10 mouse cellular contexts compared by ENCODE assay signal in the genomic region with DNA sequence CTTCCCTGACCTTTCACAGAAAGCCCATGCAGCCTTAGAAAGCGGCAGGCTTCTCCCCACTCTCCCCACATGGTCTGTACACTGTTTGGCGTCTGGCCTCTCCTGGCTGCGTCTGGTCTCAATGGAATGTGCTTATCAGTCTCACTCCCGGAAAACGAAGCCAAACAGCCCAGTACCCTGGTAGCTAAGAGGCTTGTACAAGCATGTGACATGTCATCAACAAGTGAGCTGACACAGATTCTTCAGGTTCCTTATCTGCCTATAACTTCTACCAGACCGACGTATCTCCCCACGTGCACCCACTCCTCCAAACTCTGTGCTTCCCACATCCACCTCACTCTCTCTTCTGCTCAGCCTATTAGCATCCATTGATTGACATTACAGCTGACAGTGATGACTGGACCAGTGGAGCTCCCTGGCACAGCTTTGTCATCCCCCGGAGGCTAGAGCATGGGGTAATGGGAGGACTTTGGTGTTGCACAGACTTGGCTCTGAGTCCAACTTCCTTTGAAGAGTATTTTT. TPM values are rescaled to one million over a fixed set of nuclear protein-coding genes. Genes with fewer than 3 reads are reported as not detected.
DNase-seq lines count a peak whose midpoint lies in the region; ATAC-seq and TF ChIP-seq lines count a peak whose summit lies in the region.
"Had no signal": no experiment of that assay in that cellular context is flagged by ENCODE, and none has a peak within 500 bp of the region (broad histone marks: within the 10 kb centered on the region; RNA-seq: fewer than 3 reads in every experiment).

No protein-coding gene starts in this region.

- DNase-seq in MN1 (ENCODE audit: low spot score) = peak; percentile 60
- DNase-seq in lung, adult 2 months = peak; percentile 52
- DNase-seq in yolk sac, embryonic 10.5 days (ENCODE audit: low spot score) = peak; percentile 86
- DNase-seq in left cerebral cortex, postnatal 4 days = no peak
- DNase-seq in left cerebral cortex, adult 18-20 months (ENCODE audit: low spot score in 2 of 2) = no peak

- WGBS in intestine, embryonic 15.5 days = 14% methylated on average over 9 of the region's 9 CpGs
- 8% methylated on average over 9 of the region's 9 CpGs for WGBS in lung, adult 2 months

- TF ChIP-seq POLR2A in embryonic fibroblast, embryonic 13.5 days (IDR thresholded peaks at IDR 0.05; ENCODE audit: low read depth, low read length) = no peak
- TF ChIP-seq POLR2A in lung, adult 2 months (IDR thresholded peaks at IDR 0.05; ENCODE audit: borderline replicate concordance, extremely low read depth, low read depth, low read length) = no peak

- no peak overlapping the region for H3K9ac ChIP-seq in intestine, embryonic 15.5 days

- H3K36me3 ChIP-seq in intestine, embryonic 15.5 days = no peaks in the 10 kb centered on the region

- intact Hi-C loops in left cerebral cortex, postnatal 4 days (cut with DNase I) = no loop called here

- no peak overlapping the region for H3K4me3 ChIP-seq in embryonic fibroblast, embryonic 13.5 days (ENCODE audit: insufficient read depth, low read length)
- no peak overlapping the region for H3K4me3 ChIP-seq in intestine, embryonic 15.5 days (replicated peaks)
- no peak overlapping the region for H3K4me3 ChIP-seq in lung, adult 2 months (replicated peaks; ENCODE audit: extremely low read depth, low read depth, low read length)
- H3K4me3 ChIP-seq: megakaryocyte, embryonic 14.5 days had no signal

- H3K9me3 ChIP-seq in intestine, embryonic 15.5 days = no peaks in the 10 kb centered on the region

- peaks cover 5% of the 10 kb centered on the region; the same call in 1 of the 2 replicates for H3K4me1 ChIP-seq in embryonic fibroblast, embryonic 13.5 days (ENCODE audit: control insufficient read depth, insufficient read depth, low read length)
- H3K4me1 ChIP-seq in intestine, embryonic 15.5 days (replicated peaks) = peaks cover 12% of the 10 kb centered on the region
- H3K4me1 ChIP-seq in lung, adult 2 months (ENCODE audit: control insufficient read depth, insufficient read depth, low read length) = peaks cover 8% of the 10 kb centered on the region
- H3K4me1 ChIP-seq: megakaryocyte, embryonic 14.5 days had no signal

- ATAC-seq in intestine, embryonic 15.5 days = peak; percentile 91
- ATAC-seq in activated CD4-positive, CD25-positive, alpha-beta regulatory T cell, adult 4 months = no peak

- no peaks in the 10 kb centered on the region for H3K27me3 ChIP-seq in intestine, embryonic 15.5 days (replicated peaks)
- H3K27me3 ChIP-seq: CH12.LX had no signal

- H3K27ac ChIP-seq in embryonic fibroblast, embryonic 13.5 days (ENCODE audit: insufficient read depth, low read length) = peak overlapping the region; percentile 59
- 0 out of 2 replicates have a peak overlapping the region, but pooled peaks have one; percentile 33 for H3K27ac ChIP-seq in intestine, embryonic 15.5 days

- no peak overlapping the region for H3K4me2 ChIP-seq in intestine, embryonic 15.5 days (replicated peaks)

- TF ChIP-seq CTCF in embryonic fibroblast, embryonic 13.5 days (IDR thresholded peaks at IDR 0.05; ENCODE audit: borderline replicate concordance, insufficient read depth, low read length) = no peak
- no peak for TF ChIP-seq CTCF in lung, adult 2 months (IDR thresholded peaks at IDR 0.05; ENCODE audit: insufficient read depth, low read length)

RNA-seq across cellular contexts. Expression of a gene that starts 22.9 kb away (rescaled TPM):
- polyA plus RNA-seq in embryonic fibroblast, embryonic 13.5 days (2011; ENCODE audit: insufficient read length, low read depth, missing spikeins) = 209 and 224 TPM in 2 replicates
- polyA plus RNA-seq in intestine, embryonic 15.5 days (2015; fragmentation: Nextera tagmentation; extraction: Ambion mirVana) = 17.5 and 18.3 TPM in 2 replicates
- 32.4 and 45.9 TPM in 2 replicates for polyA plus RNA-seq in lung, adult 2 months (2012; rRNA removed)
- 10 to 100 TPM; 19.8 to 23.1 TPM for total RNA-seq in left cerebral cortex, postnatal 4 days (2021)
- under 1 TPM in 1 of 2 experiments, not detected in 1; 0.60 TPM for polyA plus RNA-seq in activated CD4-positive, CD25-positive, alpha-beta regulatory T cell, adult 4 months (2017; shearing (Covaris generic))
- 10 to 100 TPM; 10.7 to 10.8 TPM for total RNA-seq in left cerebral cortex, adult 18-20 months (2021)
- total RNA-seq: CH12.LX had no signal

Comparison
In these comparisons a context has a peak if more than half of its experiments do, and no peak if none do; other contexts are left out.
1. DNase-seq: peak in MN1 (single experiment), lung, adult 2 months (single experiment) and yolk sac, embryonic 10.5 days (single experiment); none in left cerebral cortex, postnatal 4 days (single experiment) and left cerebral cortex, adult 18-20 months (0 of 2).
2. RNA of a gene that starts 22.9 kb away (polyA plus RNA-seq): 209 to 224 TPM in embryonic fibroblast, embryonic 13.5 days, 32.4 to 45.9 TPM in lung, adult 2 months and 17.5 to 18.3 TPM in intestine, embryonic 15.5 days; 0.60 TPM in activated CD4-positive, CD25-positive, alpha-beta regulatory T cell, adult 4 months; every median in the first group is over 10 times any median in the second.